Mouse (Mus musculus): Measurements from ENCODE around the gene Ssr2.

The Ssr2 gene

GRCm38 (mm10) chr3:88575540-88575939 is at the start of gene Ssr2:
Ssr2 (plus strand) TSS chr3:88575876.
- no peak for DNase-seq

DNA sequence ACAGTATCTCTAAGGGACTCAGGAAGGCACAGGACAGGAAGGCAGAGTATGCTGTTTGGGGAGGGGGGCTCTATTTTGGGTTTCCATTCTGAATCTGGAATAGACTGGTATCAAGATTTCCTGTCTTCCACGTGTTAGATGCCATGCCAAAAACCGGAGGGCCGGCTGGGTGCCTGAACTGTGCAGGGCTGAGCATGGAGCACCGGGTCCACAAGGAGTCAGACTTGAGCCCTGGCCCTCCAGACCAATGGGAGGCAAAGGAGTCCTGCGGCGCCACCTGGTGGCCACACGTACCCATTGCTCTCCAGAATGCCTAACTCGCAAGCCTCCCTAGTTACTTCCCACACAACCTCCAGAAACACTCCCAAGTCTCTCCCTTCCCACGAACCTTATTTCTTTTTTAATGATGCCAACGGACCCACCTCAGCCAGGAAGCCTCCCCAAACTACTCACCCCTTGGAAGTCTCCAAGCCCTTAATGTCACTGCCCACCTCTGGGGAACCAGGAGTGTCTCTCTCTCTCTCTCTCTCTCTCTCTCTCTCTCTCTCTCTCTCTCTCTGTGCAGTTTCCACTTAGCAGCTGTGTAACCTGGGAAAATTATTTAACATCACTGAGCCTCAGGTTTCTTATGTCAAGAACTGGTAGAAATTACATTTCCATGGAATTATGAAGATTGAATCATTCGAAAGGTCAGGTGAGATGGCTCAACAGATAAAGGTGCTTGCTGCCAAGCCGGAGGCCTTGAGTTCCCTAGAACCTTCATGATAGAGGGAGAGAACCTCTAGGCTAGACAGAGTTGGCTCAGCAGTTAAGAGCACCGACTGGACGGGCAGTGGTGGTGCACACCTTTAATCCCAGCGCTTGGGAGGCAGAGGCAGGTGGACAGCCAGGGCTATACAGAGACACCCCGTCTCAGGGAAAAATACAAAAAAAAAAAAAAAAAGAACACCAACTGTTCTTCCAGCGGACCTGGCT is 49.2 kb upstream of the Ssr2 start:
- peak; percentile 89 for DNase-seq

DNA sequence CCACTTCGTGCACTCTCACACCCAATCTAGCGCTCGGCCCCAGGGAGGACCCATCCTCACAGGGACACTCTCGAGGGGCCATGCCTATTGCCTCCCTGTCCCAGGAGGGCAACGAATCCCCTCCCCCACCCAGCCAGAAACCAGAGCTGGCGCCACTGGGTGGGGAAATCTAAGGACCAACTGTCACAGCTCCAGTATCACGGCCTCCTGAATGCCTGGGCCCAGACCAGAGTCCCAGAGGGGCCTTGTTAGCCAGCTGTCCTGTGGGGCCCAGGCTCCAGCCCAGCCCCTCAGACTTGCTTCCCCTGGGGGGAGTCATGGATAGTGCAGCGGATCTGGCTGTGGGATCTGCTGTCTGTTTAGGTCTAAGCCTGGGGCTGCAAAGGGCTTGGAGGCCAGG is 48.1 kb upstream of the Ssr2 start:
- DNase-seq: no peak

DNA sequence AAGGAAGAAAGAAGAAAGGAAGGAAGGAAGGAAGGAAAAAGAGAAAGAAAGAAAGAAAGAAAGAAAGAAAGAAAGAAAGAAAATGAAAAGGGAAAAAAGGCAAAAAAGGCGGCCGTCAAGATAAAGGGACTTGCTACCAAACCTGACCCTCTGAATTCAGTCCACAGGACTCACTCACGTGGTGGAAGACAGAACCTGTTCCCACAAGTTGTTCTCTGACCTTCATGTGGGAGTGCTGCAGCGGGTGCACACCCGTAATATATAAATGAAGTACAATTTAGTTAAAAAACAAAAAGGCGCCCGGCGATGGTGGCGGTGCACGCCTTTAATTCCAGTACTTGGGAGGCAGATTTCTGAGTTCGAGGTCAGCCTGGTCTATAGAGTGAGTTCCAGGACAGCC is 47.0 kb upstream of the Ssr2 start:
- DNase-seq: no peak

DNA sequence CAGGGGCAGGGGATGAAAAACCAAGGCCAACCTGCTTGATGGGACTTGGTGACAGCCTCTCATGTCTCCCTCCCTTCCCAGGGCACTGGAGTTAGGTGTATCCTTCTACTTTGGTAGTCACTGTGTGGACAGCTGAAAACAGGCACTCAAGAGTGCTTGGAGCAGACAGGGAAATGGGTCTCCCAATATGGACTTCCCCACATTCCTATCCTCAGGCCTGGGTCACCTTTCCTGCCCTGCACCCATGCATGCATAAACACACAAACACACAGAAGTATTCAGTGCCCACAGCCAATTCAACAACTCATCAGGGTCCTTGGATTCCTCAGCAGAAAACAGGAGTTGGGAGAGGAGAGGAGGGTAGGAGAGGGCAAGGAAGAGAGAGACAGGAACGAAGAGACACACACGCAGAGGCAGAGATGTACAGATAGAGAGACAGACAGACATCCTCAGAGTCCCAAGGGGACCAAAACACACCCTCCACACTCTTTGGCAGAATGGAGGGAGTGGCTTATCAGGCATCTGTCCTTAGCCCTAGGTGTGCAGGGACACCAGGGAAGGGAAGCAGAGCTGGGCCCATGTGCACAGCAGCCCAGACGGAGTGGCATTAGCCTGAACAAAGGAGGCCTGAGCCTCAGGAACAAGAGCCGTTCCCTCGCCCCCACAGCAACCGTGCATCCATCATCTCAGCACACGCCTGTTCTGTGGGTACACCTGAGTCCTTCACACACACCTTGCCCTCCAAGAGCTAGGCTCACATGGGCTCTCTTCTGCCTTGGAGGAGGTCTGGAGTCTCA is 46.3 kb upstream of the Ssr2 start:
- no peak for DNase-seq

DNA sequence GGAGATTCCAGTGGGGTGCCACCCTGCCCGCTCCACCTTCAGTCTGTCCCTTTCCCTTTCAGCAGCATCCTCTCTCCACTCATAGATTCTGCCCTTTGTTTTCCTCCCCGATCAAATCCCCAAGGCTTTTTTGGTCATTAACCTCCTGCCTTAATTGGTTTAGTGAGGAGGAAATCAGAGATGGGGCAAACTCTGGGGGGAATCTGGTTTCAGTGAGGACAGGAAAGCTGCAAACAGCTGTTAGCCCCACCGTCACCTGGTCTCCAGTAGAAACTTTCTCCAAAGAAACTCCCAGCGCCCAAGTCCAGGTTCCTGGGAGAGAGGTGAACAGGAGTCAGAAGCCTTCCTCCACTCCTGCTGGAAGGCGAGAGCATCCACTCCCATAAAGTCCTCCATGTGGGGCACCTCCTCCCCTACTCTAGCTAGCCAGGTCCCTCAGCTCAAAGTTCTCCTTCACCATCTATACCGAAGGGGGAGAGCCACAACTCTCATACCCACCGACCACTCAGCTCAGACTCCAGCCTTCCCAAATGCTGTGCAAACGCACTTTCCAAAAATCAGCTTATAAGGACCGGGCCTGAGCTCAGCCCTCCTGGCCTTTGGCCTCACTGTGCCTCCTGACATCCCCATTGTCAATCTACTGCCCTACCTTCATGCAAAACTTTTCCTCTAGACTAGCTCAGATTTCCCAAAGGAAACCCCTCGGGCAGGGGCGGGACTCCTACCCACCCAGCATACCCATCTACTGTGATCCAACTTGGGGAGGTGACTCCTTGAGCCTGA is 45.4 kb upstream of the Ssr2 start:
- no peak for DNase-seq

GRCm38 (mm10) chr3:88531348-88532298 is 44.1 kb upstream of the Ssr2 start:
- DNase-seq: peak; percentile 86

- DNase-seq: no peak
These were observed 43.4 kb upstream of the Ssr2 start, which contains the start of gene Mex3a for GRCm38 (mm10) chr3:88532299-88532674. Mex3a (plus strand) TSS chr3:88532395.

DNA sequence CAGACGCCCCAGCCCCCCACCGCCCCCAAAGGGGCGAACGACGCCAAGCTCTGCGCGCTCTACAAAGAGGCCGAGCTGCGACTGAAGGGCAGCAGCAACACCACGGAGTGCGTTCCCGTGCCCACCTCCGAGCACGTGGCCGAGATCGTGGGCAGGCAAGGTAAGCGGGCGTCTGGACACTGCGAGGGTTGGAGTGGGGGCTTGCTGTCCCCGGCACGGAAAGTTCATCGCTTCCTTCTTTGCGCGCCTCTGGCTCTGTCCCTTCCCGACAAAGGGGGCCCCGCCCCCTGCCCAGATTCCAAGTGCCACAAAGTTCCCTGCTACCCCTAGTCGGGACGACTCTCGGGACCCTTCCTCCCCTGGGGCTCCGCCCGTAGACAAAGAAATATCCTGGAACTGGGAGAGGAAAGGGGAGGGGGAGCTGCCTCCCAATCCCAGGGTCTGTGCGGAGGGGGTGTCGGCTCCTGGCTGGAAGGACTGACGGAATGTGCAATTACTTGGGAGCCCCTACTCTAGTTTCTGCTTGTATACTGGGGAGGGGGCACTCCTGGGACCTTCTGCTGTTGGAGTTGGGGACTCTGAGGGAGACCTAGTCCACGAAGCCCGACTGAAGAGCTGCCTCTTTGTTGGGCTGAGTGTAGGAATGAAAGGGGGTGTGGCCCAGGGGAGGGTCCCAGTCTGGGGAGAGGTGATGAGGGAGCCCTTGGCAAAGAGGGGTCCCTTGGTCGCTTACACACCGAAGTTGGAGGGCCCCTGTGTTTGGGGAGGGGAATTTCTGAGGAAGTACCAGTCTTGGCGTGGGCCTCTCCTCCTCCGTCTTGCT is 42.8 kb upstream of the Ssr2 start:
- no peak for DNase-seq

DNA sequence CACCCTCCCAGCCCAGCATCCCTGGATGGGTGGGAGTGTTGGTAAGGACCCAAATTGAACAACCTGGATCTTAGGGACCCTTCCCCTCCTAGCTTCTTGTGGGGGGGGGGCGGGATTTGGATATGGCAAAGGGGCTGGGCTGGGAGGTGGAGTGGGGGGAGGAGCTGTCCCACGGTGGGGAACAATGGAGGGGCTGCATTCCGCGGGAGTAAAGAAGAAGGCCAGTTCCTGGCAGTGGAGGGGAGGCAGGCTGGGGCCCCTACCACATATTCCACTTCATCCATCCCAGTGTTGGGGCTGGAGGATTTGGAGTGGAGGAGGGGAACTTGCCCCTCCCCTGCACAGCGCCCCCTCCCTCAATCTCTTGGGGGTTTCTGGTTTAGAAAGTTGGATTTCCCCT is 42.0 kb upstream of the Ssr2 start:
- no peak for DNase-seq

DNA sequence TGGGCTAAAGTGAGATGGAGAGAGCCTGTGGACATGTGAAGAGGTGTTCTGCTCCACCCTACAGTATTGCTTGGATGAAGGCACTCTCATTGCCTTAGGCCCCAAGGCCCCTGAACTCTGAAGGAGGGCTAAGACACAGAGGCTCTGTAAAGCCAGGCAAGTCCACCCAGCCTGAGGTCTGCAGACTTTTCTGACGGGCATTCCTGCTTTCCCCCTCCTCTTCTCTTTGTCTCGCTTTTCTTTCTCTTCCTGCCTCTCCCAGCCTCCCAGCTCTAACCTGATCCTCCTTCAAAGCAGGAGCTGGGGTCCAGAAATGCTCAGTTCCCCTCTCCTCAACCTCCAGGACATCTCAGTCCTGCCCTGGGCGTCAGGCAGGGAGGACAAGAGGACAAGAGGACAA is 40.7 kb upstream of the Ssr2 start:
- DNase-seq: no peak

- DNase-seq: peak; percentile 43
These were observed 40.1 kb upstream of the Ssr2 start for GRCm38 (mm10) chr3:88535527-88535926.

DNA sequence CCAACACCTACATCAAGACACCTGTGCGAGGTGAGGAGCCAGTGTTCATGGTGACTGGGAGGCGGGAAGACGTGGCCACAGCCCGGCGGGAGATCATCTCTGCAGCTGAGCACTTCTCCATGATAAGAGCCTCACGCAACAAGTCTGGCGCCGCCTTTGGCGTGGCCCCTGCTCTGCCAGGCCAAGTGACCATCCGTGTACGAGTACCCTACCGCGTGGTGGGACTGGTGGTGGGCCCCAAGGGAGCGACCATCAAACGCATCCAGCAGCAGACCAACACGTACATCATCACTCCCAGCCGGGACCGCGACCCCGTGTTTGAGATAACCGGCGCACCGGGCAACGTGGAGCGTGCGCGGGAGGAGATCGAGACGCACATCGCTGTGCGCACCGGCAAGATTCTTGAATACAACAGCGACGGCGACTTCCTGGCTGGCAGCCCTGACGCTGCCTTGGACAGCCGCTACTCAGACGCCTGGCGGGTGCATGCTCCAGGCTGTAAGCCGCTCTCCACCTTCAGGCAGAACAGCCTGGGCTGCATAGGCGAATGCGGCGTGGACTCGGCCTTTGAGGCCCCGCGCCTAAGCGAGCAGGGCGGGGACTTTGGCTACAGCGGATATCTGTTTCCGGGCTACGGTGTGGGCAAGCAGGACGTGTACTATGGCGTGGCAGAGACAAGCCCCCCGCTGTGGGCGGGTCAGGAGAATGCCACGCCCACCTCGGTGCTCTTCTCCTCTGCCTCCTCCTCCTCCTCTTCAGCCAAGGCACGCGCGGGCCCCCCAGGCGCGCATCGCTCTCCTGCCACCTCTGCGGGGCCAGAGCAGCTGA is 39.4 kb upstream of the Ssr2 start:
- peak; percentile 87 for DNase-seq

DNA sequence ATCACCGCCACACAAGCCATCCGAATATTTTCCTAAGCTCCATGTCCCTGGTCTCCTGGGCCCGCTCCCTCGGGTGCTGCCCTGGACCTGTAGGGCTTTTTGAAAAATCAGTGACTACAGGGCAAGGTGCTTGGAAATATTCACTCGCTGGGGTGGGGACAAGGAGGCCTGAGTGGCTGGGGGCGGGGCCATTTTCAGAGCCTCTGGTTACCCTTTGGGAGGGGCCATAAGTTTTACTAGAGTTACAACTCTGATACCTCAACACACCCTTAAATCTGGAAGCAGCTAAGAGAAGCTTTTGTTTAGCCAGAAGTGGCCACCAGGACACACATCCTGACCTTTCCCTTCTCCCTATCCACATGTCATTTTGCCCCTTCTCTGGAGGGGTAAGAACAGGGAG is 38.5 kb upstream of the Ssr2 start:
- peak; percentile 57 for DNase-seq

DNA sequence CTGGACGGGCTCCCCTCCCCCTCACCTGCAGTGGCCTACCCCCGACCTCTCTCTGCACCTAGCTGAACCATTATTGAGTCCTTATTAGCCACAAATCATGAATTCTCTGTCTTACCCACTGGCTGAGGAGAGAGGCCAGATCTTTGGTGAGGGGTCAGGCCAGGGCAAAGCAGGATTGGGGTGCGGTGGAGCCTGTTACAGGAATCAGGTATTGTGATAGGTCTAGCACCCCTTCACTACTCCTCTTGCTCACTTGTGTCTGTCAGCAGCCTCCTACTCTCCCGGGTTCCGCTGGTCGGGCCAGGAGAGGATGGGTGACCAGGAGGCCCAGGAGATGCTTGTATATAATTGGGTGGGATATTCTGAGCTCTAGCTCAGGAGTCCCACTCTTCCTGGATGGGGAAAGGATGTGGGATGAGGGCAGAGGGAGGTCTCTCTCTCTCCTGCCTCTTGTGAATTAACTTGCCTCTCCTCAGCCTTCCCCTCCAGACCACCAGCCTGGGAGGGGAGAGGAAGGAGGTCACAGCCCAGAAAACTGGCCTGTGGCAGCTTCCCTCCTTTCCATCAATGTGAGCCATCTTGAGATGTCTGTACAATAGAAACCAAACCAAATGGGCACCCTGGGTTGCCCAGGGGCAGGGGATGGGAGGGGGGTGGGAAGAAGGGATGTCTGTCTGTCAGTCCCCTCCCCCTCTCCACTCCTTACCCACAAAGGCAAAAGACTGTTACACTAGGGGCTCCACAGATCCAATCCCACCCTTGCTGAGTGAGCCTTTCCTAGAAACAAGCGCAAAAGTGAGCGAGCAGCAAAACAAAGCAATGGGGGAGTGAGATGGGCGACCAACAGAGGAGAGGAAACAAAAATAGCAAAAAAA is 37.2 kb upstream of the Ssr2 start:
- no peak for DNase-seq

DNA sequence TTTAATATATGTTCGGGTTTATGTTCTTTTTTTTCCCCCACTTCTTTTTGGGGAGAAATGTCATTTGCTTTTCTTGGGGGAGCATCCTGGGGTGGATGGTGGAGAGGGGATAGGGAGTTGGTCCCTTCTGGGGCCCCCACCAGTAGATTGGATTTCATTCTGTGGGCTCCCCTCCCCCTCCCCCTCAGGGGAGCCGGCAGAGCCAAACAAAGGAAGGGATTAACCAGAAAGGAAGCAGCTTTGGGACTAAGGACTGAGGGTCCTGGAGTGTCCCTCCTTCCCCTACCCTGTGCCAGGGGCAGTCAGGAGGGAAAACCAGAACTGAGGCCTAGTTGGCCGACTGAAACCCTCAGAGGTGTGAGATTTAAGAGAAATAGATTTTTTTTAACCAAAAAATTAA is 36.3 kb upstream of the Ssr2 start:
- DNase-seq: no peak

- no peak for DNase-seq
These were observed 35.6 kb upstream of the Ssr2 start for GRCm38 (mm10) chr3:88540085-88540484.

DNA sequence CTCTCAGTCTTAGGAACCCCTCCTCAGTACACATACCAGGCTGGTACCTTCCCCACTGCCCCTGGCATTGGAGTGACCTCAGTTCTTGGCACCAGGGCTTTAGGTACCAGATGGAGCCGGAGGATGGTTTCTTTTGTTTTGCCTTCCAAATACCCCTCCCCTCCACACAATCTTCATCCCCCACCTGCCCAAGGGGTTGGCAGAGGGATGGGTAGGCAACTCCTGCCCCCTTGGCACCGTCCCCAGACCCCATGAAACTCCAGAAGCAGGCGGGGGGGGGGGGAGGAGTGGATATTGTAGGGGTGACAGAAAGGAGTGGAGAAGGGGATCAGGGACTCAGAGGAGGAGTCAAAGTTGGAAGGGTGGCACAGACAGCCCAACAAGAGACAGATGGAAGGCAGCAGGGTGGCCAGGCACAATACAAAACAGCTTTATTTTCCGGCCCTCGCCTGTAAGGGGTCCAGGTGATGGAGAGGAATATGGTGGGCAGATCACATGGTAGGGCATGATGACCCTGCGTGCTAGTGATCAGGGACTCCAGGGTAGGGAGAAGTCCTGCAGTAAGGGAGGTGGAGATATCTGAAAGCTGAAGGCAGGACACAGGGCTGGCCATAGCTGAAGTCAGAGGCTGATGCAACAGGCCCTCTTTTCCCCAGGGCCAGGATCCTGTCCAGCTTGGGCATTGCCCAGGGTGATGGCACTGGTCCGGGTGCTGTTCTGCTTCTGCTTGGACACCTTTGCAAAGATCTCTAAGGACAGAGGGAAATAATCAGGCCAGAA is 33.9 kb upstream of the Ssr2 start:
- no peak for DNase-seq
